Mouse (Mus musculus): ENCODE data around the gene Col4a3. TPM values are rescaled to one million over a fixed set of nuclear protein-coding genes. Genes with fewer than 3 reads are reported as not detected.

The Col4a3 gene
- total and polyA plus RNA-seq, 2 experiments from 2014 or later, result 0.79 to 0.94 TPM

GRCm38 (mm10) chr1:82636321-82636720 lies 49.6 kb downstream of the Col4a3 start:
- no peak for ATAC-seq
- 75% methylated on average over 4 of the region's 4 CpGs for WGBS

GRCm38 (mm10) chr1:82637414-82637813 lies 50.7 kb downstream of the Col4a3 start:
- DNase-seq (ENCODE audit: low spot score), result no peak
- 95% methylated on average over 7 of the region's 7 CpGs for WGBS
- H3K4me2 ChIP-seq (ENCODE audit: low read depth, low read length), result no peak overlapping the region
- TF ChIP-seq CTCF (IDR thresholded peaks at IDR 0.05; ENCODE audit: low read depth), result no peak
- no peak overlapping the region for H3K27ac ChIP-seq
- H3K9me3 ChIP-seq (ENCODE audit: low read length), result no peaks in the 10 kb centered on the region
- no peak overlapping the region for H3K9ac ChIP-seq (replicated peaks; ENCODE audit: low read length)
- H3K4me1 ChIP-seq (ENCODE audit: insufficient read depth, low read length), result no peaks in the 10 kb centered on the region; the same call in 1 of the 2 replicates
- H3K4me3 ChIP-seq (ENCODE audit: low read length), result no peak overlapping the region
- H3K36me3 ChIP-seq (ENCODE audit: insufficient read depth, low read length), result no peaks in the 10 kb centered on the region
- no peaks in the 10 kb centered on the region for H3K27me3 ChIP-seq (ENCODE audit: insufficient read depth, low read length)
- ATAC-seq, result no peak

More at GRCm38 (mm10) chr1:82636321-82636720, 49.6 kb downstream of the Col4a3 start:
- no peak overlapping the region for H3K27ac ChIP-seq
- H3K9ac ChIP-seq (replicated peaks; ENCODE audit: low read length), result no peak overlapping the region
- no peaks in the 10 kb centered on the region for H3K27me3 ChIP-seq (ENCODE audit: insufficient read depth, low read length)
- no peaks in the 10 kb centered on the region for H3K9me3 ChIP-seq (ENCODE audit: low read length)
- H3K4me3 ChIP-seq (ENCODE audit: low read length), result no peak overlapping the region
- no peak for DNase-seq (ENCODE audit: low spot score)
- H3K4me2 ChIP-seq (ENCODE audit: low read depth, low read length), result no peak overlapping the region
- TF ChIP-seq CTCF (IDR thresholded peaks at IDR 0.05; ENCODE audit: low read depth), result no peak
- H3K4me1 ChIP-seq (ENCODE audit: insufficient read depth, low read length), result no peaks in the 10 kb centered on the region; the same call in 1 of the 2 replicates
- H3K36me3 ChIP-seq (ENCODE audit: insufficient read depth, low read length), result no peaks in the 10 kb centered on the region

- 85% methylated on average over 2 of the region's 2 CpGs for WGBS
- Histone ChIP-seq H3K36me3 (ENCODE audit: insufficient read depth, low read length) (no peaks in the 10 kb centered on the region), H3K4me3 (ENCODE audit: low read length) (no peak overlapping the region), H3K9me3 (ENCODE audit: low read length) (no peaks in the 10 kb centered on the region), H3K4me1 (ENCODE audit: insufficient read depth, low read length) (no peaks in the 10 kb centered on the region; the same call in 1 of the 2 replicates), H3K27ac (no peak overlapping the region), H3K9ac (replicated peaks; ENCODE audit: low read length) (no peak overlapping the region), H3K4me2 (ENCODE audit: low read depth, low read length) (no peak overlapping the region), H3K27me3 (ENCODE audit: insufficient read depth, low read length) (no peaks in the 10 kb centered on the region)
- no peak for TF ChIP-seq CTCF (IDR thresholded peaks at IDR 0.05; ENCODE audit: low read depth)
- no peak for DNase-seq (ENCODE audit: low spot score)
- no peak for ATAC-seq
Measured at GRCm38 (mm10) chr1:82638428-82638827, 51.7 kb downstream of the Col4a3 start.

- H3K27me3 ChIP-seq (ENCODE audit: insufficient read depth, low read length), result no peaks in the 10 kb centered on the region
Measured at GRCm38 (mm10) chr1:82641316-82641987, 54.7 kb downstream of the Col4a3 start.

GRCm38 (mm10) chr1:82647989-82648388 lies 61.3 kb downstream of the Col4a3 start:
- H3K27me3 ChIP-seq (ENCODE audit: insufficient read depth, low read length), result no peaks in the 10 kb centered on the region
- no peaks in the 10 kb centered on the region for H3K4me1 ChIP-seq (ENCODE audit: insufficient read depth, low read length)
- DNase-seq (ENCODE audit: low spot score) (no peak), ATAC-seq (no peak)
- no peak overlapping the region for H3K4me2 ChIP-seq (ENCODE audit: low read depth, low read length)
- no peaks in the 10 kb centered on the region for H3K9me3 ChIP-seq (ENCODE audit: low read length)
- no peak overlapping the region for H3K27ac ChIP-seq
- H3K9ac ChIP-seq (replicated peaks; ENCODE audit: low read length), result no peak overlapping the region
- no peak overlapping the region for H3K4me3 ChIP-seq (ENCODE audit: low read length)
- WGBS, result 70% methylated on average over 10 of the region's 10 CpGs
- no peak for TF ChIP-seq CTCF (IDR thresholded peaks at IDR 0.05; ENCODE audit: low read depth)
- H3K36me3 ChIP-seq (ENCODE audit: insufficient read depth, low read length), result no peaks in the 10 kb centered on the region

More at GRCm38 (mm10) chr1:82641316-82641987, 54.7 kb downstream of the Col4a3 start:
- Histone ChIP-seq H3K4me1 (ENCODE audit: insufficient read depth, low read length) (no peaks in the 10 kb centered on the region; the same call in 1 of the 2 replicates), H3K36me3 (ENCODE audit: insufficient read depth, low read length) (no peaks in the 10 kb centered on the region), H3K9ac (replicated peaks; ENCODE audit: low read length) (no peak overlapping the region), H3K27ac (no peak overlapping the region), H3K4me2 (ENCODE audit: low read depth, low read length) (peak overlapping the region; percentile 55), H3K4me3 (ENCODE audit: low read length) (peak overlapping the region; percentile 19), H3K9me3 (ENCODE audit: low read length) (no peaks in the 10 kb centered on the region)
- WGBS, result 32% methylated on average over 18 of the region's 18 CpGs
- ATAC-seq, result no peak
- DNase-seq (ENCODE audit: low spot score), result peak; percentile 87
- TF ChIP-seq CTCF (IDR thresholded peaks at IDR 0.05; ENCODE audit: low read depth), result peak; percentile 94

GRCm38 (mm10) chr1:82650868-82651267 lies 64.1 kb downstream of the Col4a3 start:
- Histone ChIP-seq H3K36me3 (ENCODE audit: insufficient read depth, low read length) (no peaks in the 10 kb centered on the region), H3K9ac (replicated peaks; ENCODE audit: low read length) (no peak overlapping the region), H3K4me1 (ENCODE audit: insufficient read depth, low read length) (no peaks in the 10 kb centered on the region), H3K27me3 (ENCODE audit: insufficient read depth, low read length) (no peaks in the 10 kb centered on the region), H3K9me3 (ENCODE audit: low read length) (no peaks in the 10 kb centered on the region), H3K4me3 (ENCODE audit: low read length) (no peak overlapping the region), H3K27ac (no peak overlapping the region), H3K4me2 (ENCODE audit: low read depth, low read length) (no peak overlapping the region)
- no peak for TF ChIP-seq CTCF (IDR thresholded peaks at IDR 0.05; ENCODE audit: low read depth)
- ATAC-seq (no peak), DNase-seq (ENCODE audit: low spot score) (no peak)
- 55% methylated on average over 4 of the region's 4 CpGs for WGBS

- Histone ChIP-seq H3K9ac (replicated peaks; ENCODE audit: low read length) (no peak overlapping the region), H3K4me3 (ENCODE audit: low read length) (no peak overlapping the region), H3K27me3 (ENCODE audit: insufficient read depth, low read length) (no peaks in the 10 kb centered on the region), H3K36me3 (ENCODE audit: insufficient read depth, low read length) (no peaks in the 10 kb centered on the region), H3K4me2 (ENCODE audit: low read depth, low read length) (no peak overlapping the region), H3K27ac (no peak overlapping the region), H3K4me1 (ENCODE audit: insufficient read depth, low read length) (no peaks in the 10 kb centered on the region), H3K9me3 (ENCODE audit: low read length) (no peaks in the 10 kb centered on the region)
- ATAC-seq (no peak), DNase-seq (ENCODE audit: low spot score) (no peak)
- WGBS, result 36% methylated on average over 7 of the region's 7 CpGs
- no peak for TF ChIP-seq CTCF (IDR thresholded peaks at IDR 0.05; ENCODE audit: low read depth)
Measured at GRCm38 (mm10) chr1:82654046-82654445, 67.3 kb downstream of the Col4a3 start.
